Mouse (Mus musculus) liver (tissue): ENCODE measurements at regions not wholly inside any gene's neighbourhood (a gene's known extent, or its start where the extent isn't known, plus 50 kb on each side); places are given as distances from the start of the nearest gene placed in this dataset.
"Not testable (repeated sequence)": the region's sequence is repeated elsewhere in the genome, so short reads cannot be mapped to it uniquely, and the experiment has no call there.

Source experiments
- DNase-seq: peaks from one replicate; pipeline ENCODE4 v3.0.0-alpha.2; 2020; ENCODE audit warnings: mixed read lengths

DNA sequence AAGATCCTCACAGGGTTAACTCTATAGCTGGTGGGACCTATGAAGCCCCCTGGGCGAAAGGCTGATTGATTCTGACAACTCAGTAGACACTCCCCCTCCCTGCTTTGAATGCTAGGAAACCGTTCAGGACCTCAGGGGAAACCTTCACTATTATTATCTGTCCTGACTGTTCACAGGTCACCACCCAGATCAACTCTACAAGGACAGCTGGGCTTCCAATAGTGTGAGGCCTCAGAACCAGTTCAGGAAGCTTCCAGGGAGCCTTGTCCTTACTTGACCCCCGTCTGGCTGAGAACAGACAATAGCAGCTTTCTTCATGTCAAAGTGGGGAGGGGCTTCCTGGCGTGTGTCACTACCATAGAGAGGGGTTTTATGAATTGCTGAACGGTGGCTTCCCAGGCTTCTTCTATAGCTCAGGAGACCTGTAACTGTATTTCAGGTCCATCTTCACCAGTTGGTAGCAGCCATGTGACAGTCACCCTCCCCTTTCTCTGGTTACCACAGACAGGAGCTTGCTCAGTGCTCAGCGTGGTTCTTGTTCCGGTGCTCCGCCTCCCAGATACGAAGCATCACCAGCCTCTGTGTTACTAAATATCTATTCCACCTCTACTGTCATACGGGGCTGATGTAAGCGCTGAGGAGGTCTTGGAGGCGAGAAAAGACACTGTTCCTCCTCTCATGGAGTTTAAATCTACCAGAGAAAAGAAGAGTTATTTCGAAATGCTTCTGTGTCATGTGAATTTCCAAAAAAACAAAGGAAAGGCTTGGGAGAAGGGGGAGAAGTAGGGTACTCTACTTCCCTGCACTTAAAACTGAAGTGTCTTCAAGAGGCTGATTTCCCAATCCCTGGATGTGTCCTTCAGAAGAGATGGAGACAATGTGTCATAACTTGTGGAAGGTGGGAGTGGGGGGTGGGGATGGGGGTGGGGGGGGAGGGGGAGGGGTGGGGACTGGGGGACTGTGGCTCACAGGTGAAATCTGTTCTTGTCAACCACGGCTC, 96.9 kb downstream of the Vcpkmt start:
- no peak for DNase-seq

DNA sequence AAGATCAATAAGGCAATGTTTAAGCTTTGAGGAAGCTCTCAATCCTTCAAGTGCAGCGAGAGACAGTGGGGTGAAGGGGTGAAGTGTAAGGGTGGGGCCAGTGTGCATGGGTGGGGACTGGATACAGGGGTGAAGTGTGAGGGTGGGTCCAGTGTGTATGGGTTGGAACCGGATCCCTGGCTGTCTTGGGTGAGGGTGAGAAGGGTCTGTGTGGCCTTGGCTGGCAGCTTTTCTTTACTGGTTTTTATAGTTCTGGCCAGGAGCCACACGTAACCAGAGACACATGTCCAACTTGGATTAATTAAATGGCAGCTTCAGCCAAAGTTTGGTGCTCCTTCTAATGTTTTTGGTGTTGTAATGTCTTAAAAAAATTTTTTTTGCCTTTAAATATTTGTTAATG, 101.4 kb downstream of the Vcpkmt start:
- DNase-seq: no peak

DNA sequence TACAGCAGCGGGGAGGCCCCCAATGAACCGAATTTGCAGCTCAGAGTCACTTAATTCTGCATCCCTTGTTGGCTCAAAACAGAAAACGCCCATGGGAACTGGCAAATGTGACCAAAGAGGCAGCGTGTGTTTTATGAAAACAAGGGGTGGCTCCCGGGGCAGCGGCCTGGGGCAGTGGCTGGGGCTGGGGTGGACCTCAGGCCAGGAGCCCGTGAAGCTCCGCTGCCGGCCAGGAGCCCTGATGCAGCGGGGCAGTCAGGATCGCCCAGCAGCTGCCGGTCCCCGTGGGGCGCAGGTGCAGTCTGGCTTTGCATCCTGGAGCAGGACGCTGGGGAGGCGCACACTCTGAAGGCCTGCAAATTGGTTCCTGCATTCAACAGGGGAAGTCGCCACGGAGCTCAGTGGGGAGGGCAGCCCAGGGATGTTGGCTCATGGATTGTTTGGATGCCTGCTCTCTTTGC, 104.4 kb upstream of the Gm9887 start:
- peak; percentile 21 for DNase-seq

DNA sequence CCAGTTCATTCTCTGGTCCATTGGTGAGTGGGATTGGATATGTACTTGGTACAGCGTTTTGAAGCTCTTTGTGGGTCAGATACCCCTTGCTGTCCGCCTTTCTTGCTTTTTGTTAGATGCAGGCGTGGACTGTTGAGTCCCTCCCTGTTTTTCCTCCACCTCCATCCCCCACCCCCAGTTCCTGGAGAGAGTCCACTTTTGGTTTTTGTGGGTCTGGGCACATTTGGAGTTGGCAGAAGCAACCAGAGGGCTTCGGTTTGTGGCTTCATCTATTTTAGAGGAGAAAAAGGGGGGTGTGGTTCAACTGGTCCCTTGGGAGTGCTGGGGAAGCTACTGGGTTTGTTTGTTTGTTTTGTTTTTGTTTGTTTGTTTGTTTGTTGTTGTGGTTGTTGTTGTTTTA, 103.9 kb upstream of the Gm9887 start:
- DNase-seq: no peak

DNA sequence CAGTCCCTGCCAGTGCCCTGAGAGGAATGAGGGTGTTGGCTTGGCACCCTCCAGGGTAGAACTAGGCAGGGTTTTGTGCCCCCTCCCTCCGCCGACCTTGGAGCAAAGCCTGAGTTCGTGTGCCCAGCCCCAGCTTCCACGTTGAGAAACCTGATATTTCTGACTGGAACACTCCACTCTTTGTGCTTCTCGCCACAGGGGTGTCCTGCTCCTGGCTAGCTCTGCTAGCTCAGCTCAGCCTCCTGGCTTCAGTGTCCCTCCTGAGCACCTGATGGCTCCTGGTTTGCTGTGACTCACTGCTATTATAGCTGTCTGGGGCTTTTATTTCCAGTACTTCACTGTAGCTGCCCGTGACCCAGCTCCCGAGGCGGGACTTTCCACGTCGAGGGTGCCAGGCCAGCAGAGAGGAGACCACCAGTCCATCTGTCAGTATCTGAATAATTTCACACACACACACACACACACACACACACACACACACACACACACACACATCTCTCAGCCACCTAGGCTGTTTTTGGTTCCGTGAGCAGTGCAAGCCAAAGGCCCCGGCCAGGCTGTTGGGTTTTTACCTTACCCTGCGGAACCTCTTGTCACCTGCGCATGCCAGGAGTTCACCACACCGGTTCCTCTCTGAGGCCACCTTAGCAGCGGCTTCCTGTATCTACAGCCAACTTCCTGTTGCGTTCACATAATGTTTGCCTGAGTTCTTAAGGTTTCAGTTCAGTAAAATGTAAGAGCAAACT, 102.8 kb upstream of the Gm9887 start:
- no peak for DNase-seq

DNA sequence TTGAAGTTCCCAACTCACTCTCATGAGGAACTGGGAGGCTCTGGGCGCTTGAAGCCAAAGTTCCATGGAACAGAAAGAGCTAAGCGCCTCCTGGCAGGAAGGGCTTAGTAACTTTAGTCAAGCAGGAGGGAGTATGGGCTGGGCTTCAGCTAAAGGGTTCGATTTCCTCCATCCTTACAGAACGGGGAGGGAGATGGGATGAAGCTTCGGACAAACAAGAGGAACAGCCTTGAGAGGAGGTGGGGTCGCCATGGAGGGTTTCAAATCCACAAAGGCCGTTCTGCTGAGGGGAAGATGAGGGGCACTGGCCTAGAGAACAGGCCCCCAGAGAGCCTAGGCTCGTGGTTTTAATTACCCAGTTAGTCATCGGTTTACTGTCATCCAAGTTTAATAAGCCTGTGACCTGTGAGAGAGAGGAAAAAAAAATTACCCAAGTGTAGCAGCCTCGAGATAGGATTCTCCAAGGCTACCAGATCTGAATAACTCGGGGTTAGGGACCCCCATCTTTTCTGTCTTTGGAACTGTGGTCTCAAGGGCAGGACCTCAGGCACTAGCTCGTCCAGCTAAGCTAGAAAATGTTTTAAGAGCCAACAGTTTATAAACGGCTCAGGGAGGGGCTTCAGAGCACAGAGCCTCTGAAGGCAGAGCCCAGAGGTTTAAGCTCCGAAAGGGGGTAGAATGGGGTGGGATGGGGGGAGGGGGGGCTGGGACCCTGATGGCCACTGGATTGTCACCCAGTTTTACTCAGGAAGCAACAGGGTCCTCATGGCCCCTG, 102.1 kb upstream of the Gm9887 start:
- DNase-seq: no peak

DNA sequence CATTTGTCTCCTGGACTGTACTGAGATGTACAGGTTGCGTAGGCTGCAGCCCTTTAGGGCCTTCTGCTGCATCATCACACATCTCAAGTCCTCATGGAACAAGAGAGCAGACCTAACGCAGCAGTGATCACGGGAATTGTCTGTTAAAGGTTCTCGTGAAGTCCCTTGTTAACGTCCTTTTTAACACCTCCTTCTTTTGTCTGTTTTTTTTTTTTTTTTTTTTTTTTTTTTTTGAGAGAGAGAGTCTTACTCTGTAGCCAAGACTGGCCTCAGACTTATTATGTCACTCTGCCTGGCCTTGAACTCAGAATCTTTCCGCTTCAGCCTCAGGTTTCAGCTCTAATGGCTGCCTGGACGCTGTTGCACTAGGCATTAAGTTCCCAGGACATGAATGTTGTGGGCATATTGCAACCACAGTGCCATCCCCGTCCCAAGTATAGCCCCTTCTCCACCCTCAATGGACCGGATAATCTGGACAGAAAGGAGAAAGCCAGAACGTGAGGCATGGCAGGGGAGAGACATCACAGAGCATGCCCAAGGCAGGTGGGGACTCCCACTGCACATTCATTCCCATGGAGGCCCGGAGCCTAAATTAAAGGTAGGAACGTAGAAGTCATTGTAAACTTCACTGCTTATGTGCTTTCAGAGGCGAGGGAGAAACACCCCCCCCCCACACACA, 101.3 kb upstream of the Gm9887 start:
- DNase-seq: no peak

DNA sequence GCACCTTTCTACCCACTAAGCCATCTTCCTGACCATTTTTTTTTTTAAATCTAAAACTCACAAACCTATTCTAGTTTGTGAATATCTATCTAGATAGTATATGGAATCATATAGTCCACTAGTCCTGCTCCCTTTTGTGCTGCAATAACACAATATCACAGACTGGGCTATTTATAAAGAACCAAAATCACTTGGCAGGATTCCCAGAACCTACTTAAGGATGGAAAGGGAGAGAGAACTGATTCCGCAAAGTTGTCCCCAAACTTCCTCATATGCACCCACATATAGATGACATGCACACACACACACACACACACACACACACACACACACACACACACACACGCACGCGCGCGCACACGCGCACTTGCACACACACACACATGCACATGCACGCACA, 100.7 kb upstream of the Gm9887 start:
- no peak for DNase-seq

DNA sequence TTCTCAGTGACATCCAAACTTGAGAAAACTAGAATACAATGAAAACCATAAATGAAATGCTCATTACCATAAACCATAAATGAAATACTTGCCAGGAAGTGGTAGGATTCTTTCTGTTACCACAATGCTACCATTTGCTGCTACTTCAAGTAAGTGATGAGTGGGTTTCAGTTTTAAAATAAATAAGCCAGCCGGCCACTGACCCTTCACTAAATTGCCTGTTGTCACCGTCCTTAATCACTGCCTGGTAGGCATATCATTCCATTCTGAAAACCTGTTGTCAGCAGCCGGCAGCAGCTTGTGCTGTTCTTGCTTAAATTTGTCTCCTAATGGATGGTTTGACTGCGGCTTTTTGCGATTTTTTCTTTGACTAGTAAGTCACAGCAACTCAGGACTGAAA, 99.6 kb upstream of the Gm9887 start:
- DNase-seq: no peak

DNA sequence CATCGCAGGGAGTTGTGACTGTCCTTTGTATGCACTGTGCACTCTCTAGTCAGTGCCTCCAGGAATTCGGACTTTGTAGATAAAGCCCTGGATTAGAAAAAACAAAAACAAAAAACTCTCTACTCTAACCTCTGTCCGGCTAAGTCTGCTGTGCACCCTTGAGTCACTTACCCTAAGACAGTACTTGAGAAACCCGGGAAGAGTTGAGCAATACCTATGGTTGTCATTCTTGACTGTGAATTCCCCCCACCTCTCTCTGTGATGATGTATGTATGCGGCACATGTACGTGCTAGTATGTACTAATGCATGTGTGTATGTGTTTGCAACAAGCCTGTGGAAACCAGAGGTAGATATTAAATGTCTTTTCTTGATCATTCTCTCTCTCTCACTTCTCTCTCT, 96.7 kb upstream of the Gm9887 start:
- DNase-seq: no peak

DNA sequence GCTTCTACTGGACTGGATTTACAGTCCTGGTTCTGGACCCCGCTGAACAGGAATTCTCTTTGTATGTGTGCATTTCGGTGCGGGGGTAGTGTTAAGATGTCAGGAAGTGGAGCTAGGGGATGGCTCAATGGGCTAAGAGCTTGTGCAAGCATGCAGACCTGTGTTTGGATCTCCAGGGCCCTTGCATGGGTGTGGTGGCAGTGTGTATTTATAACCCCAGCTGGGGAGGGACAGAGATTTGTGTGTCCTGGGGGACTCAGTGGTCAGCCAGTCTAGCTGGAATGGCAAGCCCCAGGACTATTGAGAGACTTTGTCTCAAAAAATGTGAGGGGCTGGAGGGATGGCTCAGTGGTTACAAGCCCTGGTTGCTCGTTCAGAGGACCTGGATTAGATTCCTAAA, 95.1 kb upstream of the Gm9887 start:
- no peak for DNase-seq

DNA sequence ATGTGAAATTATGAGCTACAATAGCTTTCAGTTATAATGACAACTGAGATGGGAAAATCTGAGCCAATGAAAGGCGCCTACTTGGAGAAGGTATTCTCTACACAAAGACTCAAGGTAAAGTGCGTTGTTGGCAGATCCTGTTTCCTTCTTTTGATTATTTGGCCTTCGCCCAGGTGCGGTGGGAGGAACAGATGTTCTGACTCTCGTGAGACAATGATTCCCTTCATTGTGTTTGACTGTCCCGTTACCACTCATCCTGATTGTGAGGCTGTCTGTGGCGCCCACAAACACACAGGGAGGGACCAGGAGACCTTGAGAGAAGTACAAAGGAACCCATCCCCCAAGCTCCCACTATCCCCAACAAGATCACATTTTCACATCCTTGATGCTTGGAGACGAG, 92.6 kb upstream of the Gm9887 start:
- no peak for DNase-seq

DNA sequence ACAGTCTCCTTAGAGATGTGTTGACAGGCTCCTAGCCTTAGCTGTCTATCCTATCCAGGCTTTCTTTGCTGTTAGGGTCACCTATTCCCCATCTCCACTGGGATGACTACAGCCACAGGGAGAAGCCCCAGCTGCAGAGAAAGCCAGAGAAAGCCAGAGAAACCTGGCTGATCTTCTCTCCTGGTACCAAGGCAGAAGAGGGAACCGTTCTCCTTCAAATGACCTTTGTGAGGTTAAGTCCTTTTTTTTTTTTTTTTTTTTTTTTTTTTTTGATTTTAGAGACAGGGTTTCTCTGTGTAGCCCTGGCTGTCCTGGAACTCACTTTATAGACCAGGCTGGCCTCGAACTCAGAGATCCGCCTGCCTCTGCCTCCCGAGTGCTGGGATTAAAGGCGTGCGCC, 91.1 kb upstream of the Gm9887 start:
- DNase-seq: not testable (repeated sequence)

DNA sequence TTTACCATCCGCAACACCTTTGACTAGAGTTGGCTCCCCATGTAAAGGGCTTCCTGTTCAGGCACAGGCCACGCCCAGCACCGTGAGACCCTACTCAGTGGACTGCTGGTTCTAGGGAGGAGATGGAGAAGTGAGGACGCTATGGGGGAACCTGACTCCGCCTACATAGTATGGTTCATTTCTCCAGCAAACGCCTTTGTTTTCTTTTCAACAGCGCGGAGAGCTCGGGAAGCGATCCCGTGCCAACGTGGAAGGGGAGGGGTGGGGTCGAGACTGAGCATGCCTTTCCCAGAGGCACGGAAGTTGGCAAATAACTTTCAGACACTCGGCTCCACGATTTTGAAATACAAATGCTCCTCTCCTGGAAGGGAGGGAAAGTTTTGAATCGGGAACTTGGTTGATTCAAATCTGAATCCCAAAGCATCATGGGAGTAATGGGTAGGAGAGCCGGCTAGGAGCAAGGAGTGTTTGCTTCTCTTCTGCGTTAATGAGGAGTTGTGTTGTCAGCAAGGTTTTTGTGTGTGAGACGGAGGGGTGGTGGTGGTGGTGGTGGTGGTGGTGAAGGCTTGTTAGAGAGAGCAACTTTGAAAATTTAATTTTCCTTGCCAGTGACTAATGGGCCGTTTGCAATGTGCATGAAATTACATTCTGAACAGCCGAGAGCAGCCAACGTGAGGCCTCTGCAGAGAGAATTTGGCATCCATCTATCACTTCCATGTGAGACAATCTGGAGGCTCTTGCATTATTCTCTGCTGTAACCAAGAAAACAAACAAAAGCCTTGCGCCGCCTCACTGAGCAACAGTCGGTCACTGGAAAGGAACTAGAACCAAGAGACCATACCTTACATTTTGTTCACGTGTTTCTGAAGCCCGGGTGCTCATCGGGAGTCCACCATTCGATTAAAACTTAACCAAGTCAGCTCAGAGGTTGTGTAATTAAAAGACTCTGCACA, 89.9 kb upstream of the Gm9887 start:
- DNase-seq: peak; percentile 49

DNA sequence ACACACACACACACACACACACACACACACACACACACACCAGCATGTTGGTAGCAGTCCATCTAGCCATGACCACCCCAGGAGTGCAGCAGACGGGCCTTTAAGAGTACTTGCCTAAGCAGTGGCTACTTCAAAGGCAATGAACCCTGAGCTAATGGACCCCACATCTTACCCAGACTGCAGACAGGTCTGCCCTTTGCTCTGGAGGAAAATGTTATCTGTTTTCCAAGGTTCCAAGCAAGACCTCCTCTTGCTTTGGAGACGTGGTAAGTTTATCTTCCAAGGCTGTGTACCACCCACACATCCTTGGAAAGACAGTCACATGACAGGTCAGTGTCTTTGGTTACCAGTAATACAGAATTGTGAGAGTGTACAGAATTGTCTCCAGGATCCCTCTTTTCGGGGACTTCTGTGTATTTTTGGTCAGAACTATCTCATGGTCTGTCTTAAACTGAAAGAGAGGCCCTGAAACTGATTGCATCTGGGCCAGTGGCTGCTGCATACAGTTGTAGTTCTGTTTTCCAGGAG, 88.4 kb upstream of the Gm9887 start:
- no peak for DNase-seq

DNA sequence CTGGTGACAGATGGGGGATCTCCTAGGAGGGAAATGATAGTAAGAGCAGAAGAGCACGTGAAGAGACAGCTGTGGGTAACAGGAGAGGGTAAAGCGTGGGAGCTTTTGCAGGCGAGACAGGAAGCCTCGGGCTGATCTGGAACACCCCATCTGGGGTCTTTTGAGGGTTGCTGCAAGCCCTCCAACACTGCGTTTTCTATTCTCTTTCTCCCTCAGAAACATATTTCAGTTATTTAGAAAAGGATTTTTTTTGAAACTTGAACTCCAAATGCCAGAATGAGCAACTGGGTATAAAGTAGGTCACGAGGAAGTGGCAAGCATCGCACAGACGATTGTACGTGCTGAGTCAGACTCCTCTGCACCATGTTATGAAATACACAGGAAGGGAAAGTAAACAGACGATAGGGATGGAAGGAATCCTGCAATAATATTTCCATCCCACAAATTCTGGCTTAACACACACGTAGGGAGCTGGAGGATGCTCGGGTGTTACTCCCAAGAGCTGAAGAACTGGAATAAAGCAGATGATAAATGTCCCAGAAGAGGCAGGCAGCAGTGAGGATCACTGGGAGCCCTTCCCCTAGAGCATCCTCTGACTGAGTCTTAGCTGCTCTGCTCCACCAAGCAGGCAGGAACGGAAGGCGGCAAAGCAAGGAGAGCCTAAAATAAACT, 86.0 kb upstream of the Gm9887 start:
- DNase-seq: no peak

DNA sequence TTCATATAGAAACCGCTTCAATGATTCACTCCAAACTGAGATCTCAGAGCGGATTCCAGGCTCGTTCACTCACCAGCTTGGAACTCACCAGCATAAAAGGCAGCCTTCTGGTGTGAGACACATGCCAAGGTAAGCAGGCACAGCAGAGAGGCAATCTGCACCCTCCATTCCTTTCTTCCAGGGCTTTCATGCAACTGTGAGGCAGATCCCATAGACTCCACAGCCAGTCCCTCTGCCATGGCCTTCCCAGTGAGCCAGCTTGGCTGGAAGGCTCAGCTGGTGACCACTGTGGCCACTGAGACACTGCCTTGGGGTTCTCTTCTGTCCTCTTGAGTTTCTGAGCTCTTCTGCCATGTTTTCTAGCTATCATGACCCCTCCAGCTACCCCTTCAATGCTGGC, 84.5 kb upstream of the Gm9887 start:
- no peak for DNase-seq

DNA sequence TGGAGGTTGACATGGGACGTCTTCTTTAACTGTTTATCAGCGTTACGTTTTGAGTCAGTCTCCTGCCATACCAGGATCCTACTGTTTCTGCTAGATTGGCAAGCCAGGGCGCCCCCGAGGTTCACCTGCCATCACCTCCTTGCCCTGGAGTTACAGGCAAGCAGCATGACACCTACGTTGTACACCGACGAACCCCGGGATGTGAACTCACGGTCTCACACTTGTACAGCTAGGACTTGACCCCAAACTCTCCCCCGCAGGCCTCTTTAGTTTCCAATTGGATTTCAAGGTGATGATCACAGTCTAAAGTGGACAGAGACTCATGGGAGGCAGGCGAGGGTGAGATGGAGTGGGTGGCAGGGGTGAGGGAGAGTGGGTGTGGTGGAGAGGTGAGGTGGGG, 83.9 kb upstream of the Gm9887 start:
- no peak for DNase-seq

DNA sequence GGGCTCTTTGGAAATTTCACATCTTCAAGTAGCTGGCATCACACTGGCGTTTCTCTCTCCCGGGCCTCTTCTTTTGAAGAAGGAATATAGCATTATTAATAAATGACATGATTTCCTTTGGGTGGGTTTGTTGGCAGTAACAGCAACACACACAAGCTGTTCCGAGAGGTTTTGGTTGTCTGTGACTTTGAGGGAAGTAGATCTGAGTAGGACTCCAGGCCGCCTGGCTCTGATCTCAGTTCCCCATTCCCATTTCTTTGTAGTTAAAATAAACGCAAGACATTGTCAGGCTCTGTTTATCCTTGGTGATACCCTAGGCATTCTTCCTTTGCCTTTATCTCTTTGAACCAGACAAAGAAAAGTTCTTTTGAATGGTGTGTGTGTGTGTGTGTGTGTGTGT, 83.3 kb upstream of the Gm9887 start:
- DNase-seq: no peak

DNA sequence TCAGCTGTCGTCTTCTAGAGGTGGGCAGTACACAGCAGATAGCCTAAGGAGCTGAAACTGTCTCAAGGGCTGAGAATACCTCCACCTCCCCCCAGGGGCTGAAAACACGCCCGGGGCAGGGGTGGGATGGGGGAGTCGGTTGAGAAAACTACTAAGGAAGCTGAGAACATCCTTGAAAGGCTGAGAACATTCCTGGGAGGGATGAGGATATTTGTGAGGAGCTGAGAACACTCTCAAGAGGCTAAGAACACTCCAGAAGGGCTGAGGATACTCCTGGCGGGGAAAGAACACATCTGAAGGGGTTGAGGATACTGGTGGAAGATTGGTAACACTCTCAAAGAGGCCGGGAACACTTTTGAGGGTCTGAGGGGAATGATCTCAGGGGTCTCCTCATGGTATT, 81.3 kb upstream of the Gm9887 start:
- DNase-seq: no peak

DNA sequence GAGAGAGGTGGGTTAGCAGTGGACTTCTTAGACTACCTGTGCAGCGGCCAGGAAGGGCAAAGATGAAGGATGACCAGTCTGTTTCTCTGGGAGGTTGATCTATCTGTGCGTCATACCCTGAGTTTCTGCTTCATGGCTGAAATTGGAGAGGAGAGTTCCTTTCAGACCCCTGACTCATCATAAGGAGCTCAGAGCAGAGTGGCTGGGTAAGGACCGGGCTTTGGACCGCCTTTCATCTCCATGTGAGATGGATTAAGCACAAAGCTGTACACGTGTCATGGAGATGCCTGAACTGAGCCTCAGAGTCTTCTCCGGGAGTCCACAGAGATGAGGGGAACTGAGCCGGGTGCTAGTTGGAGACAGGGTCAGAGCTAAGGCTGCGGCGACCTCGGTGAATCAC, 80.7 kb upstream of the Gm9887 start:
- no peak for DNase-seq
